Mouse (Mus musculus) lung, postnatal 0 days (tissue): ENCODE measurements around the gene Kif1c. TPM values are rescaled to one million over a fixed set of nuclear protein-coding genes. Genes with fewer than 3 reads are reported as not detected.
A peak's percentile ranks its signal among the peaks of the same experiment; 100 is the strongest.
"Not testable (repeated sequence)": the region's sequence is repeated elsewhere in the genome, so short reads cannot be mapped to it uniquely, and the experiment has no call there.

ENCODE experiments used
- ATAC-seq: fragments of 200-750 bp; cut with Nextera tagmentation; 2 replicates; pipeline ENCODE4 v1.8.0; 2017; ENCODE audit warnings: moderate library complexity
- DNase-seq: peaks from one replicate; pipeline ENCODE4 v3.0.0-alpha.2; 2016; ENCODE audit warnings: low spot score
- H3K27ac ChIP-seq: fragments of 300-500 bp; sonication (generic); 2 replicates; pipeline ENCODE4 v1.5.1; 2014; ENCODE audit warnings: antibody characterized with exemption, mild to moderate bottlenecking, low read length, mixed read lengths
- H3K27me3 ChIP-seq: fragments of 300-500 bp; sonication (generic); replicated peaks from 2 replicates; pipeline ENCODE4 v1.6.1; 2014; ENCODE audit warnings: low read length, mixed read lengths; ENCODE audit not compliant: insufficient read depth
- H3K36me3 ChIP-seq: fragments of 300-500 bp; sonication (generic); 2 replicates; pipeline ENCODE4 v1.6.1; 2014; ENCODE audit warnings: low read length, mixed read lengths; ENCODE audit not compliant: insufficient read depth
- H3K4me1 ChIP-seq: fragments of 300-500 bp; sonication (generic); 2 replicates; pipeline ENCODE4 v1.6.1; 2014; ENCODE audit warnings: antibody characterized with exemption, low read depth, low read length, mixed read lengths; ENCODE audit not compliant: insufficient read depth
- H3K4me2 ChIP-seq: fragments of 300-500 bp; sonication (generic); replicated peaks from 2 replicates; pipeline ENCODE4 v1.6.1; 2014; ENCODE audit warnings: low read depth, mild to moderate bottlenecking, low read length, moderate library complexity, mixed read lengths
- H3K4me3 ChIP-seq: fragments of 300-500 bp; sonication (generic); 2 replicates; pipeline ENCODE4 v1.5.1; 2014; ENCODE audit warnings: low read depth, low read length
- H3K9ac ChIP-seq: fragments of 300-500 bp; sonication (generic); replicated peaks from 2 replicates; pipeline ENCODE4 v1.6.1; 2014; ENCODE audit warnings: low read depth, mild to moderate bottlenecking
- H3K9me3 ChIP-seq: fragments of 300-500 bp; sonication (generic); 2 replicates; pipeline ENCODE4 v1.6.1; 2016; ENCODE audit warnings: low read length, mixed read lengths
- CTCF ChIP-seq: IDR thresholded peaks from 2 replicates; pipeline ENCODE4 v1.5.1; 2016; ENCODE audit warnings: antibody characterized with exemption, mild to moderate bottlenecking
- EP300 ChIP-seq: IDR thresholded peaks from 2 replicates; pipeline ENCODE4 v1.6.1; 2016; ENCODE audit warnings: antibody characterized with exemption, mild to moderate bottlenecking, control low read depth
- WGBS: fragments of 180-500 bp; shearing (Covaris S2); extraction: QIAGEN DNeasy Blood & Tissue Kit; methylation state at CpG from one replicate; pipeline ENCODE4 v1.1.7; 2014; 5-methylcytosine and 5-hydroxymethylcytosine counted together
- polyA plus RNA-seq: library from polyadenylated mRNA; unstranded; fragments of >200 nt; fragmentation: Nextera tagmentation; extraction: Ambion mirVana; gene quantifications from 2 replicates; pipeline ENCODE4 v1.2.1, GENCODE M21; 2015

The Kif1c gene
- polyA plus RNA-seq, 1 experiment from 2014 or later = 4.8 TPM

- no peak for DNase-seq
- Histone ChIP-seq H3K36me3 (no peaks in the 10 kb centered on the region), H3K27ac (no peak overlapping the region), H3K4me2 (no peak overlapping the region), H3K4me1 (no peaks in the 10 kb centered on the region), H3K4me3 (no peak overlapping the region), H3K9ac (no peak overlapping the region), H3K9me3 (no peaks in the 10 kb centered on the region), H3K27me3 (no peaks in the 10 kb centered on the region)
- no peak for ATAC-seq
- 55% methylated on average over 4 of the region's 4 CpGs for WGBS
- TF ChIP-seq CTCF (no peak), EP300 (no peak)
Observed at GRCm38 (mm10) chr11:70754476-70754875, 54.1 kb downstream of the Kif1c start.

GRCm38 (mm10) chr11:70754958-70755357 lies 54.6 kb downstream of the Kif1c start:
- no peak overlapping the region for H3K9ac ChIP-seq
- no peak overlapping the region for H3K27ac ChIP-seq
- no peaks in the 10 kb centered on the region for H3K27me3 ChIP-seq
- H3K4me1 ChIP-seq = no peaks in the 10 kb centered on the region
- no peak for ATAC-seq
- H3K4me2 ChIP-seq = no peak overlapping the region
- H3K36me3 ChIP-seq = no peaks in the 10 kb centered on the region
- no peak for TF ChIP-seq EP300
- no peak; the same call in none of the 2 replicates for TF ChIP-seq CTCF
- DNase-seq = no peak
- no peaks in the 10 kb centered on the region for H3K9me3 ChIP-seq
- 55% methylated on average over 7 of the region's 7 CpGs for WGBS
- no peak overlapping the region for H3K4me3 ChIP-seq

- ATAC-seq (peak; percentile 63), DNase-seq (peak; percentile 88)
- H3K4me2 ChIP-seq = no peak overlapping the region
- no peaks in the 10 kb centered on the region for H3K27me3 ChIP-seq
- WGBS = 3% methylated on average over 7 of the region's 7 CpGs
- no peaks in the 10 kb centered on the region for H3K9me3 ChIP-seq
- H3K4me3 ChIP-seq = no peak overlapping the region
- no peak for TF ChIP-seq EP300
- peak; percentile 96 for TF ChIP-seq CTCF
- no peaks in the 10 kb centered on the region for H3K36me3 ChIP-seq
- no peak overlapping the region for H3K9ac ChIP-seq
- H3K27ac ChIP-seq = no peak overlapping the region
- no peaks in the 10 kb centered on the region for H3K4me1 ChIP-seq
Observed at GRCm38 (mm10) chr11:70755645-70756044, 55.3 kb downstream of the Kif1c start.

- not testable (repeated sequence) for H3K4me2 ChIP-seq, H3K9ac ChIP-seq, H3K9me3 ChIP-seq, H3K27me3 ChIP-seq, DNase-seq, H3K4me3 ChIP-seq, H3K27ac ChIP-seq, H3K36me3 ChIP-seq, ATAC-seq, H3K4me1 ChIP-seq
- WGBS = 62% methylated on average over 3 of the region's 3 CpGs
Observed at GRCm38 (mm10) chr11:70760446-70760845, 60.1 kb downstream of the Kif1c start.

GRCm38 (mm10) chr11:70762641-70763040 lies 62.3 kb downstream of the Kif1c start:
- H3K4me2 ChIP-seq = no peak overlapping the region
- no peak overlapping the region for H3K27ac ChIP-seq
- TF ChIP-seq CTCF (no peak), EP300 (no peak)
- no peaks in the 10 kb centered on the region for H3K27me3 ChIP-seq
- no peaks in the 10 kb centered on the region for H3K36me3 ChIP-seq
- no peaks in the 10 kb centered on the region for H3K4me1 ChIP-seq
- H3K4me3 ChIP-seq = no peak overlapping the region
- ATAC-seq (no peak), DNase-seq (no peak)
- WGBS = 78% methylated on average over 9 of the region's 9 CpGs
- no peaks in the 10 kb centered on the region for H3K9me3 ChIP-seq
- H3K9ac ChIP-seq = no peak overlapping the region

- peak overlapping the region; percentile 63 for H3K4me3 ChIP-seq
- ATAC-seq (no peak), DNase-seq (no peak)
- H3K27me3 ChIP-seq = no peaks in the 10 kb centered on the region
- 25% methylated on average over 3 of the region's 3 CpGs for WGBS
- peak overlapping the region; percentile 71 for H3K4me2 ChIP-seq
- H3K36me3 ChIP-seq = no peaks in the 10 kb centered on the region
- peak overlapping the region; percentile 46; the same call in 1 of the 2 replicates for H3K9ac ChIP-seq
- no peaks in the 10 kb centered on the region for H3K4me1 ChIP-seq
- H3K9me3 ChIP-seq = no peaks in the 10 kb centered on the region
- no peak for TF ChIP-seq CTCF
- 0 out of 2 replicates have a peak overlapping the region, but pooled peaks have one; percentile 69 for H3K27ac ChIP-seq
Observed at GRCm38 (mm10) chr11:70763582-70763935, 63.2 kb downstream of the Kif1c start.
